Mouse (Mus musculus): Measurements from ENCODE around the gene Taf11. TPM values are rescaled to one million over a fixed set of nuclear protein-coding genes. Genes with fewer than 3 reads are reported as not detected.

The Taf11 gene
- total and polyA plus RNA-seq, 2 experiments from 2014 or later, result 12.1 to 39.9 TPM

DNA sequence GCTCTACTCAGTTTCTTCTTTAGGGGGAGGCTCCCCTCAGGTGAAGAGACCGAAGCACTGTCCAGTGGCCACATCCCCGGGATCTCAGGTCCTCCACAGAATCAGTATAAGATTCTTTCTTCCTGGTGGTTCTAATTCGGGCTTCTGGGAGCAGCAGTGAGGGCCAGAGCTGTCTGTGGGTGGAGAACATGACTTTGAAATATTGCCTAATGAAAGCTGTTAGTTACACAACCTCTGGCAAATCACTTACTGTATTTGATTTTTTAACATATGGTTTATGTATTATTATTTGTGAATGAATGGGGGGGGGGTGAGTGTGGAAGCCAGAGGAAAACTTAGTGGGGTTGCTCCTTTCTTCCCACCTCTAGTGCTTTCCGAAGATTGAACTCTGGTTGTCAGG, 22.2 kb upstream of the Taf11 start:
- 78% methylated on average over 4 of the region's 4 CpGs for WGBS
- no peaks in the 10 kb centered on the region for H3K9me3 ChIP-seq (replicated peaks; ENCODE audit: control insufficient read depth, low read length)
- no peak for TF ChIP-seq CTCF (IDR thresholded peaks at IDR 0.05; ENCODE audit: low read depth)
- no peak for TF ChIP-seq EP300 (IDR thresholded peaks at IDR 0.05; ENCODE audit: low read depth)
- no peak overlapping the region for H3K9ac ChIP-seq (replicated peaks; ENCODE audit: low read depth, low read length)
- no peaks in the 10 kb centered on the region for H3K36me3 ChIP-seq (replicated peaks; ENCODE audit: control insufficient read depth, insufficient read depth, low read length)
- H3K27ac ChIP-seq (ENCODE audit: low read depth), result no peak overlapping the region
- DNase-seq (ENCODE audit: low spot score) (no peak), ATAC-seq (ENCODE audit: insufficient read depth, low read depth) (no peak)
- H3K4me2 ChIP-seq (ENCODE audit: low read depth, low read length), result no peak overlapping the region
- H3K27me3 ChIP-seq (ENCODE audit: control insufficient read depth, insufficient read depth, low read length), result no peaks in the 10 kb centered on the region
- peaks cover 15% of the 10 kb centered on the region for H3K4me1 ChIP-seq (ENCODE audit: control insufficient read depth, insufficient read depth)
- no peak overlapping the region for H3K4me3 ChIP-seq (ENCODE audit: low read depth, low read length)

GRCm38 (mm10) chr17:27930291-27930690, 20.6 kb upstream of the Taf11 start:
- Histone ChIP-seq H3K27ac (ENCODE audit: low read depth) (no peak overlapping the region), H3K4me2 (ENCODE audit: low read depth, low read length) (no peak overlapping the region), H3K27me3 (ENCODE audit: control insufficient read depth, insufficient read depth, low read length) (no peaks in the 10 kb centered on the region), H3K36me3 (replicated peaks; ENCODE audit: control insufficient read depth, insufficient read depth, low read length) (no peaks in the 10 kb centered on the region), H3K4me3 (ENCODE audit: low read depth, low read length) (no peak overlapping the region), H3K9me3 (replicated peaks; ENCODE audit: control insufficient read depth, low read length) (no peaks in the 10 kb centered on the region), H3K4me1 (ENCODE audit: control insufficient read depth, insufficient read depth) (peaks cover 19% of the 10 kb centered on the region), H3K9ac (replicated peaks; ENCODE audit: low read depth, low read length) (no peak overlapping the region)
- ATAC-seq (ENCODE audit: insufficient read depth, low read depth) (no peak), DNase-seq (ENCODE audit: low spot score) (no peak)
- no peak for TF ChIP-seq EP300 (IDR thresholded peaks at IDR 0.05; ENCODE audit: low read depth)
- TF ChIP-seq CTCF (IDR thresholded peaks at IDR 0.05; ENCODE audit: low read depth), result no peak
- 93% methylated on average over 5 of the region's 5 CpGs for WGBS

DNA sequence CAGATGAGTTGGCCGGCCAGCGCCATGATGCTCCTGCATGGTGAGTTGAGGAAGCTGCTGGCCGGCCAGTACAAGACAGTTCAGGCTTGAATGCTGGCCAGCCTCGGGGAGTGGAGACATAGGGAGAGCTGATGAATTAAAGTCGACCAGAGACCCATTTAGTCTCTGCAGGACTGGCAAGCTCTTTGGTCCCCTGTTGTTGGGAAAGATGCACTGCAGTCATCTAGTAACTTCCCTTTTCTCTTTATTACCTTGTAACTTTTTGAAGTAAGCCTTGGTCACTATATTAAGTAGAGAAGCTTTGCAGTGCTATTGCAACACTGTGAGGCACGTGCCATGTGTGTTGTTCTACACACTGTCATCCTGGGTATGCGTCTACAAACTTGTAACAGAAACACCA, 15.9 kb upstream of the Taf11 start:
- WGBS, result 70% methylated on average over 7 of the region's 7 CpGs
- Histone ChIP-seq H3K9ac (replicated peaks; ENCODE audit: low read depth, low read length) (no peak overlapping the region), H3K4me2 (ENCODE audit: low read depth, low read length) (no peak overlapping the region), H3K9me3 (replicated peaks; ENCODE audit: control insufficient read depth, low read length) (no peaks in the 10 kb centered on the region), H3K4me3 (ENCODE audit: low read depth, low read length) (no peak overlapping the region), H3K27ac (ENCODE audit: low read depth) (no peak overlapping the region), H3K4me1 (ENCODE audit: control insufficient read depth, insufficient read depth) (peaks cover 21% of the 10 kb centered on the region), H3K36me3 (replicated peaks; ENCODE audit: control insufficient read depth, insufficient read depth, low read length) (no peaks in the 10 kb centered on the region), H3K27me3 (ENCODE audit: control insufficient read depth, insufficient read depth, low read length) (no peaks in the 10 kb centered on the region)
- no peak for DNase-seq (ENCODE audit: low spot score)
- no peak for ATAC-seq (ENCODE audit: insufficient read depth, low read depth)
- TF ChIP-seq CTCF (IDR thresholded peaks at IDR 0.05; ENCODE audit: low read depth), result no peak
- TF ChIP-seq EP300 (IDR thresholded peaks at IDR 0.05; ENCODE audit: low read depth), result no peak

- no peaks in the 10 kb centered on the region for H3K36me3 ChIP-seq (replicated peaks; ENCODE audit: control insufficient read depth, insufficient read depth, low read length)
- 69% methylated on average over 4 of the region's 4 CpGs for WGBS
- no peak overlapping the region for H3K4me3 ChIP-seq (ENCODE audit: low read depth, low read length)
- ATAC-seq (ENCODE audit: insufficient read depth, low read depth) (no peak), DNase-seq (ENCODE audit: low spot score) (no peak)
- H3K27me3 ChIP-seq (ENCODE audit: control insufficient read depth, insufficient read depth, low read length), result no peaks in the 10 kb centered on the region
- TF ChIP-seq CTCF (IDR thresholded peaks at IDR 0.05; ENCODE audit: low read depth) (no peak), EP300 (IDR thresholded peaks at IDR 0.05; ENCODE audit: low read depth) (no peak)
- no peak overlapping the region for H3K9ac ChIP-seq (replicated peaks; ENCODE audit: low read depth, low read length)
- no peak overlapping the region for H3K27ac ChIP-seq (ENCODE audit: low read depth)
- peaks cover 26% of the 10 kb centered on the region for H3K4me1 ChIP-seq (ENCODE audit: control insufficient read depth, insufficient read depth)
- H3K9me3 ChIP-seq (replicated peaks; ENCODE audit: control insufficient read depth, low read length), result no peaks in the 10 kb centered on the region
- no peak overlapping the region for H3K4me2 ChIP-seq (ENCODE audit: low read depth, low read length)
These were observed 15.4 kb upstream of the Taf11 start for GRCm38 (mm10) chr17:27925054-27925453.

DNA sequence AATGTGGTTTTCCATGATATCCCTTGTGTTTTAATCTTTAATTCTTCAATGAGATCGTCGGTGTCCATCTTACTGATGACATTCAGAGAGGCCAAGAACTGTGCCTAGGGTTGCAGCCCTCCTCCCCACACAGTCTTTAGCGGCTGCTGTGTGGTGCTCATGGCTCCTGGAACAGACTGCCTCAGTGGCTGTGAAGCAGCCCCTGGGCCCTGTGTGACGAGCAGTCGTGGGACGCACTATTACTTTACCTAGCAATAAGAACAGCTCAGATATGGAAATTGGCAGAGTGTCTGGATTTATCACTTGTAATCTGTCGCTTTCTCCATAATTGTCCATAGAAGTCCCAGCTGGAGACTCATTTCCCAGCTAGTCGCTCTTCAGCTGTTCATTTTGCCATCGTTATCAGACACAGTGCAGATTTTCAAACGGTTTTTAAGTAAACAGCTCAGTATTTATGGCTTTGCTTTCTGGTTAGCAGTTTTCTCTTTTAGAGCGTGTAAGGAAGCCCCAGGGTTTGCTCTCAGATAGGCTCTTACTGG, 12.6 kb upstream of the Taf11 start:
- no peak for TF ChIP-seq EP300 (IDR thresholded peaks at IDR 0.05; ENCODE audit: low read depth)
- no peak for TF ChIP-seq CTCF (IDR thresholded peaks at IDR 0.05; ENCODE audit: low read depth)
- DNase-seq (ENCODE audit: low spot score) (no peak), ATAC-seq (ENCODE audit: insufficient read depth, low read depth) (no peak)
- no peak overlapping the region for H3K27ac ChIP-seq (ENCODE audit: low read depth)
- no peaks in the 10 kb centered on the region for H3K27me3 ChIP-seq (ENCODE audit: control insufficient read depth, insufficient read depth, low read length)
- H3K4me3 ChIP-seq (ENCODE audit: low read depth, low read length), result no peak overlapping the region
- H3K4me1 ChIP-seq (ENCODE audit: control insufficient read depth, insufficient read depth), result peaks cover 19% of the 10 kb centered on the region; the same call in 1 of the 2 replicates
- 76% methylated on average over 11 of the region's 11 CpGs for WGBS
- H3K9me3 ChIP-seq (replicated peaks; ENCODE audit: control insufficient read depth, low read length), result no peaks in the 10 kb centered on the region
- H3K9ac ChIP-seq (replicated peaks; ENCODE audit: low read depth, low read length), result no peak overlapping the region
- no peaks in the 10 kb centered on the region for H3K36me3 ChIP-seq (replicated peaks; ENCODE audit: control insufficient read depth, insufficient read depth, low read length)
- no peak overlapping the region for H3K4me2 ChIP-seq (ENCODE audit: low read depth, low read length)

DNA sequence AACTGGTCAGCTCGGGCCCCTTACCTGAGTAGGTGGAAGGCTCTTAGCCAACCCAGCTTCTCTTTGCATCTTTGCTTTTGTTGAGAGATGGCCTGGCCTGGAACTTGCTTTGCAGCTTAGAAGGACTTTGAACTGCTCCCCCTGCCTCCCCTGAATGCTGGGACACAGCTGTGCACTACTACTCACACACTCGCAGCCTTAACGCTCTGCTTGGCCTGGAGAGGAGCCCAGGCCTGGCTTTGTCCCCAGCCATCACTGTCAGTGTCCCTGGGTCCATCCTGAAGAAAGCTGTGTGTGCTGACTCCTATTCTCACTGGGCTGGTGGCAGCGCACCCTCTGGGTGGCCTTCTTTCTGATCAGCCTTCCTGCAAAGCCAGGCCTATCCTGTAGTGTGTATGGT, 11.0 kb upstream of the Taf11 start:
- Histone ChIP-seq H3K4me1 (ENCODE audit: control insufficient read depth, insufficient read depth) (peaks cover 8% of the 10 kb centered on the region; the same call in 1 of the 2 replicates), H3K27ac (ENCODE audit: low read depth) (no peak overlapping the region), H3K9me3 (replicated peaks; ENCODE audit: control insufficient read depth, low read length) (no peaks in the 10 kb centered on the region), H3K4me2 (ENCODE audit: low read depth, low read length) (no peak overlapping the region), H3K36me3 (replicated peaks; ENCODE audit: control insufficient read depth, insufficient read depth, low read length) (no peaks in the 10 kb centered on the region), H3K27me3 (ENCODE audit: control insufficient read depth, insufficient read depth, low read length) (no peaks in the 10 kb centered on the region), H3K9ac (replicated peaks; ENCODE audit: low read depth, low read length) (no peak overlapping the region), H3K4me3 (ENCODE audit: low read depth, low read length) (no peak overlapping the region)
- 63% methylated on average over 4 of the region's 4 CpGs for WGBS
- ATAC-seq (ENCODE audit: insufficient read depth, low read depth), result no peak
- DNase-seq (ENCODE audit: low spot score), result no peak
- TF ChIP-seq CTCF (IDR thresholded peaks at IDR 0.05; ENCODE audit: low read depth), result no peak
- no peak for TF ChIP-seq EP300 (IDR thresholded peaks at IDR 0.05; ENCODE audit: low read depth)
